Mouse (Mus musculus): ENCODE measurements around the gene Tle4.

Gene Tle4

GRCm38 (mm10) chr19:14469325-14469724 is 128.5 kb downstream of the Tle4 start:
- no peak for TF ChIP-seq GATA4 (IDR thresholded peaks at IDR 0.05; ENCODE audit: insufficient replicate concordance, low read length)

- TF ChIP-seq GATA4 (IDR thresholded peaks at IDR 0.05; ENCODE audit: insufficient replicate concordance, low read length) = no peak
Measured at GRCm38 (mm10) chr19:14468733-14469132, 129.1 kb downstream of the Tle4 start.

- no peak for TF ChIP-seq GATA4 (IDR thresholded peaks at IDR 0.05; ENCODE audit: insufficient replicate concordance, low read length)
Measured at GRCm38 (mm10) chr19:14466020-14466419, 131.8 kb downstream of the Tle4 start.

GRCm38 (mm10) chr19:14463281-14464079 is 134.4 kb downstream of the Tle4 start:
- no peak for TF ChIP-seq GATA4 (IDR thresholded peaks at IDR 0.05; ENCODE audit: insufficient replicate concordance, low read length)

GRCm38 (mm10) chr19:14453486-14453885 is 144.4 kb downstream of the Tle4 start:
- no peak for TF ChIP-seq GATA4 (IDR thresholded peaks at IDR 0.05; ENCODE audit: insufficient replicate concordance, low read length)

GRCm38 (mm10) chr19:14451329-14451728 is 146.5 kb downstream of the Tle4 start:
- no peak for TF ChIP-seq GATA4 (IDR thresholded peaks at IDR 0.05; ENCODE audit: insufficient replicate concordance, low read length)

GRCm38 (mm10) chr19:14449738-14450137 is 148.1 kb downstream of the Tle4 start:
- TF ChIP-seq GATA4 (IDR thresholded peaks at IDR 0.05; ENCODE audit: insufficient replicate concordance, low read length) = no peak

GRCm38 (mm10) chr19:14448586-14448985 is 149.3 kb downstream of the Tle4 start:
- no peak for TF ChIP-seq GATA4 (IDR thresholded peaks at IDR 0.05; ENCODE audit: insufficient replicate concordance, low read length)

GRCm38 (mm10) chr19:14447474-14447873 is 150.4 kb downstream of the Tle4 start:
- no peak for TF ChIP-seq GATA4 (IDR thresholded peaks at IDR 0.05; ENCODE audit: insufficient replicate concordance, low read length)

- no peak for TF ChIP-seq GATA4 (IDR thresholded peaks at IDR 0.05; ENCODE audit: insufficient replicate concordance, low read length)
Measured at GRCm38 (mm10) chr19:14441861-14442260, 156.0 kb downstream of the Tle4 start.

- no peak for TF ChIP-seq GATA4 (IDR thresholded peaks at IDR 0.05; ENCODE audit: insufficient replicate concordance, low read length)
Measured at GRCm38 (mm10) chr19:14437226-14437625, 160.6 kb downstream of the Tle4 start.

- no peak for TF ChIP-seq GATA4 (IDR thresholded peaks at IDR 0.05; ENCODE audit: insufficient replicate concordance, low read length)
Measured at GRCm38 (mm10) chr19:14436567-14436966, 161.3 kb downstream of the Tle4 start.

- TF ChIP-seq GATA4 (IDR thresholded peaks at IDR 0.05; ENCODE audit: insufficient replicate concordance, low read length) = no peak
Measured at GRCm38 (mm10) chr19:14435681-14436376, 162.0 kb downstream of the Tle4 start.

GRCm38 (mm10) chr19:14433900-14434299 is 164.0 kb downstream of the Tle4 start:
- TF ChIP-seq GATA4 (IDR thresholded peaks at IDR 0.05; ENCODE audit: insufficient replicate concordance, low read length) = no peak

- no peak for TF ChIP-seq GATA4 (IDR thresholded peaks at IDR 0.05; ENCODE audit: insufficient replicate concordance, low read length)
Measured at GRCm38 (mm10) chr19:14432436-14432835, 165.4 kb downstream of the Tle4 start.

- TF ChIP-seq GATA4 (IDR thresholded peaks at IDR 0.05; ENCODE audit: insufficient replicate concordance, low read length) = no peak
Measured at GRCm38 (mm10) chr19:14426920-14427319, 170.9 kb downstream of the Tle4 start.

Measured in liver, adult (tissue).